Comparison of ENCODE assay signal across 8 mouse cellular contexts in genomic region chr4:45514406-45514805, GRCm38 (mm10). TPM values are rescaled to one million over a fixed set of nuclear protein-coding genes. Genes with fewer than 3 reads are reported as not detected.
A peak's percentile ranks its signal among the peaks of the same experiment; 100 is the strongest.
DNase-seq lines count a peak whose midpoint lies in the region; ATAC-seq and TF ChIP-seq lines count a peak whose summit lies in the region.

No protein-coding gene starts in this region.

- no peak for ATAC-seq in heart, embryonic 11.5 days (replicated peaks; ENCODE audit: insufficient number of reproducible peaks, low FRiP score, low TSS enrichment)
- ATAC-seq in hindbrain, embryonic 12.5 days (ENCODE audit: low FRiP score) = no peak
- ATAC-seq in liver, embryonic 16.5 days (ENCODE audit: low read depth) = no peak

- H3K9ac ChIP-seq in heart, embryonic 11.5 days (ENCODE audit: low read depth, low read length) = peak overlapping the region; percentile 54
- H3K9ac ChIP-seq in hindbrain, embryonic 12.5 days = no peak overlapping the region
- no peak overlapping the region for H3K9ac ChIP-seq in liver, embryonic 16.5 days (ENCODE audit: low read depth, low read length)

- intact Hi-C loops in heart, postnatal 10 days (cut with DNase I) = no loop called here

- peak; percentile 12; the same call in 1 of the 2 replicates for TF ChIP-seq CTCF in brain, embryonic 14.5 days (IDR thresholded peaks at IDR 0.05; ENCODE audit: borderline replicate concordance, extremely low read depth, insufficient read depth, insufficient read length)

- DNase-seq in heart, postnatal 10 days = no peak
- no peak for DNase-seq in brain, embryonic 14.5 days (ENCODE audit: low read depth)
- DNase-seq in layer of hippocampus, adult 18-20 months (ENCODE audit: low spot score in 2 of 2) = no peak
- no peak for DNase-seq in testis, postnatal 10 days (ENCODE audit: low spot score)
- DNase-seq in MN1 (ENCODE audit: low spot score) = no peak

- peak overlapping the region; percentile 74 for H3K27ac ChIP-seq in heart, embryonic 11.5 days (ENCODE audit: low read depth, low read length)
- no peak overlapping the region for H3K27ac ChIP-seq in hindbrain, embryonic 12.5 days
- peak overlapping the region; percentile 68 for H3K27ac ChIP-seq in liver, embryonic 16.5 days (ENCODE audit: low read length)

- H3K4me2 ChIP-seq in heart, embryonic 11.5 days = peak overlapping the region; percentile 49
- peak overlapping the region; percentile 40 for H3K4me2 ChIP-seq in hindbrain, embryonic 12.5 days (replicated peaks)
- H3K4me2 ChIP-seq in liver, embryonic 16.5 days (ENCODE audit: low read depth, low read length) = no peak overlapping the region

- WGBS in heart, embryonic 11.5 days (ENCODE audit: insufficient replicate concordance) = 10% methylated on average over 7 of the region's 7 CpGs
- WGBS in hindbrain, embryonic 12.5 days = 9% methylated on average over 7 of the region's 7 CpGs
- 28% methylated on average over 7 of the region's 7 CpGs for WGBS in liver, embryonic 16.5 days (ENCODE audit: insufficient replicate concordance)

- TF ChIP-seq POLR2A in brain, embryonic 14.5 days (IDR thresholded peaks at IDR 0.05; ENCODE audit: borderline replicate concordance, extremely low read depth, insufficient read depth, insufficient read length, poor library complexity, severe bottlenecking) = no peak

- H3K27me3 ChIP-seq in heart, embryonic 11.5 days (ENCODE audit: control insufficient read depth, insufficient read depth, low read length) = no peaks in the 10 kb centered on the region
- peaks cover 31% of the 10 kb centered on the region; the same call in 1 of the 2 replicates for H3K27me3 ChIP-seq in hindbrain, embryonic 12.5 days
- no peaks in the 10 kb centered on the region for H3K27me3 ChIP-seq in liver, embryonic 16.5 days (ENCODE audit: control insufficient read depth, insufficient read depth, low read depth, low read length)

- H3K4me1 ChIP-seq in heart, embryonic 11.5 days (ENCODE audit: control insufficient read depth, insufficient read depth, low read length) = peaks cover 89% of the 10 kb centered on the region
- H3K4me1 ChIP-seq in hindbrain, embryonic 12.5 days = peaks cover 34% of the 10 kb centered on the region
- H3K4me1 ChIP-seq in liver, embryonic 16.5 days (ENCODE audit: control insufficient read depth, low read depth, low read length) = peaks cover 57% of the 10 kb centered on the region

- H3K36me3 ChIP-seq in heart, embryonic 11.5 days (ENCODE audit: control insufficient read depth, insufficient read depth, low read length) = no peaks in the 10 kb centered on the region
- no peaks in the 10 kb centered on the region for H3K36me3 ChIP-seq in hindbrain, embryonic 12.5 days
- no peaks in the 10 kb centered on the region for H3K36me3 ChIP-seq in liver, embryonic 16.5 days (ENCODE audit: control insufficient read depth, insufficient read depth)

- H3K4me3 ChIP-seq in heart, embryonic 11.5 days (ENCODE audit: low read depth, low read length) = no peak overlapping the region
- H3K4me3 ChIP-seq in hindbrain, embryonic 12.5 days = no peak overlapping the region
- H3K4me3 ChIP-seq in liver, embryonic 16.5 days (ENCODE audit: low read depth, low read length) = no peak overlapping the region

- H3K9me3 ChIP-seq in heart, embryonic 11.5 days (replicated peaks; ENCODE audit: control insufficient read depth, low read length) = no peaks in the 10 kb centered on the region
- H3K9me3 ChIP-seq in hindbrain, embryonic 12.5 days (replicated peaks) = no peaks in the 10 kb centered on the region
- H3K9me3 ChIP-seq in liver, embryonic 16.5 days (replicated peaks; ENCODE audit: control insufficient read depth, low read length) = no peaks in the 10 kb centered on the region

RNA-seq across cellular contexts. Expression of gene Shb, which starts 17.9 kb away (rescaled TPM):
- polyA plus RNA-seq in heart, embryonic 11.5 days (2014; fragmentation: Nextera tagmentation; extraction: Ambion mirVana) = 9.2 and 11.1 TPM in 2 replicates
- total RNA-seq in heart, postnatal 10 days (2021) = 10 to 100 TPM; 67.9 to 71.6 TPM
- 36.4 and 47.2 TPM in 2 replicates for polyA plus RNA-seq in brain, embryonic 14.5 days (2012; rRNA removed)
- 10.0 and 10.1 TPM in 2 replicates for polyA plus RNA-seq in hindbrain, embryonic 12.5 days (2016; fragmentation: Nextera tagmentation; extraction: Ambion mirVana)
- 1.4 and 1.5 TPM in 2 replicates for polyA plus RNA-seq in liver, embryonic 16.5 days (2015; fragmentation: Nextera tagmentation; extraction: Ambion mirVana)
- 10 to 100 TPM; 13.2 to 16.5 TPM for total RNA-seq in layer of hippocampus, adult 18-20 months (2021)
